Mouse (Mus musculus): ENCODE results near the gene Pramef20. TPM values are rescaled to one million over a fixed set of nuclear protein-coding genes. Genes with fewer than 3 reads are reported as not detected.

Pramef20 gene
- total and polyA plus RNA-seq, 3 experiments: not detected

DNA sequence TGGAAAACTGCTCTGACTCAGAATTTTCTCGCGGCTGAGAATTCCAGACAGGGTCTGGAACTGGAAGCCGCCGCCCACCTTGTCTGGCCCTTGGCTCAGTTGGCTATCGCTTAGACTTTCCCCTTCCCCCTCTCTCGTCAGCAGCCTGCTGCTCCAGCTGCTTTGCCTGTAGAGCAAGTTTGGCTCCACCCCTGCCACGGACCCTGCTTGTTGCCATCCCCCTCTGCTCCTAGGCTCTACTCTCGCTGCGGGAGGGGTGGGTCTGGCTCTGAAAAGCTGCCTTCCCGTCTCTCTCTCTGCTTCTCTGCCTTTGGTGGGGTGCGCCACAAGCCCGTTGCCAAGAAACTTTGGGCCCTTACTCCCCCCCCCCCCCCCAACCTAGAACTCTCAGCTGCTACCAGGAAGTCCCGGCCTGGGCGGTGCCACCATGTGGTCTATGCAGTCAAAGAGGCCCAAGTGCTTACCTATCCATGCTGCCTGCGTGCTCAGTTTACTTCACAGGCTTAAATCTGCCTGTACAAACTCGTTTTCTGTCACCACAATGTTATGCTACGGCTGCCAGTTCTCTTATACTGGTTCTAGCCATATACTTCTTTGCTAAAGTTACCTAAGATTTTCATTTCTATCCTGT lies 26.8 kb upstream of the Pramef20 start:
- H3K27ac ChIP-seq (ENCODE audit: control insufficient read depth, low read depth, low read length): no peak overlapping the region
- no peak for TF ChIP-seq ZKSCAN1 (IDR thresholded peaks at IDR 0.05; ENCODE audit: low read depth, low read length)
- no peak for TF ChIP-seq UBTF (IDR thresholded peaks at IDR 0.05; ENCODE audit: borderline replicate concordance, insufficient read depth, low read depth, low read length)
- no peak for TF ChIP-seq KAT2A (conservative IDR thresholded peaks at IDR 0.05; ENCODE audit: low read depth, low read length)
- no peak for TF ChIP-seq ZC3H11A (IDR thresholded peaks at IDR 0.05; ENCODE audit: low read depth, low read length)
- no peak for TF ChIP-seq CHD2 (IDR thresholded peaks at IDR 0.05; ENCODE audit: low read length)
- no peak for TF ChIP-seq GABPA (IDR thresholded peaks at IDR 0.05; ENCODE audit: low read depth, low read length)
- no peak for TF ChIP-seq POLR2AphosphoS2 (IDR thresholded peaks at IDR 0.05; ENCODE audit: low read length)
- H3K79me2 ChIP-seq (ENCODE audit: control insufficient read depth, insufficient read depth, low read length, poor library complexity): no peaks in the 10 kb centered on the region
- no peak overlapping the region for H3K4me3 ChIP-seq (ENCODE audit: control insufficient read depth in 1 of 2, insufficient read depth in 1 of 2, low read depth in 2 of 2, low read length in 2 of 2)
- no peak overlapping the region for H3K9ac ChIP-seq (ENCODE audit: control insufficient read depth, low read depth, low read length, poor library complexity, severe bottlenecking)
- no peaks in the 10 kb centered on the region for H3K9me3 ChIP-seq (replicated peaks; ENCODE audit: insufficient read depth, low read length)
- no peak for DNase-seq (ENCODE audit: low read depth, low spot score)
- no peaks in the 10 kb centered on the region for H3K36me3 ChIP-seq (ENCODE audit: control insufficient read depth in 1 of 2, insufficient read depth in 2 of 2, low read length in 2 of 2)
- no peaks in the 10 kb centered on the region for H3K27me3 ChIP-seq (ENCODE audit: control insufficient read depth in 1 of 2, insufficient read depth in 2 of 2, low read length in 2 of 2)
- no peaks in the 10 kb centered on the region for H3K4me1 ChIP-seq (ENCODE audit: control insufficient read depth in 1 of 2, insufficient read depth in 2 of 2, low read length in 2 of 2)

DNA sequence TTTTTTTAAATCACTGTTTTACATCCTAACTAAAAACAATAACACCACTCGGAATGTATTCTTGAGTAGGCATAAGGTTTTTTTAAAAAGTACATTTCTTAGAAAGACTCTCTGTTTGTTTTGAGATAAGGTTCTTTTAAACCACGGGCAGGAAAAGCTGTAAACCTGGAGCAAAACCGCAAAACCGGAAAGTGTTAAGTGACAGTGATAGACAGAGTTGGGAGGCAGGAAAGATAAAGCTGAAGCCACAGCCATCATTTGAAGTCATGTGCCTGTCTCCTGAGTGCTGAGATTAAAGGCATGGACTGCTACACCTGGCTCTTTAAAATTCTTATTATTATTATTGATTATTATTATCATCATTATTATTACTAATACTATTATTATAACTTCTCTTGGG lies 25.0 kb upstream of the Pramef20 start:
- no peaks in the 10 kb centered on the region for H3K27me3 ChIP-seq (ENCODE audit: control insufficient read depth in 1 of 2, insufficient read depth in 2 of 2, low read length in 2 of 2)
- no peaks in the 10 kb centered on the region for H3K9me3 ChIP-seq (replicated peaks; ENCODE audit: insufficient read depth, low read length)
- no peak for DNase-seq (ENCODE audit: low read depth, low spot score)
- H3K4me3 ChIP-seq (ENCODE audit: control insufficient read depth in 1 of 2, insufficient read depth in 1 of 2, low read depth in 2 of 2, low read length in 2 of 2): no peak overlapping the region
- H3K79me2 ChIP-seq (ENCODE audit: control insufficient read depth, insufficient read depth, low read length, poor library complexity): no peaks in the 10 kb centered on the region
- no peak overlapping the region for H3K27ac ChIP-seq (ENCODE audit: control insufficient read depth, low read depth, low read length)
- H3K4me1 ChIP-seq (ENCODE audit: control insufficient read depth in 1 of 2, insufficient read depth in 2 of 2, low read length in 2 of 2): no peaks in the 10 kb centered on the region
- H3K9ac ChIP-seq (ENCODE audit: control insufficient read depth, low read depth, low read length, poor library complexity, severe bottlenecking): no peak overlapping the region
- no peak for TF ChIP-seq USF2 (IDR thresholded peaks at IDR 0.05; ENCODE audit: borderline replicate concordance in 1 of 2, insufficient read depth in 1 of 2, low read depth in 1 of 2, low read length in 2 of 2)
- no peak for TF ChIP-seq GATA1 (IDR thresholded peaks at IDR 0.05; ENCODE audit: low read depth, low read length)
- no peak for TF ChIP-seq ZC3H11A (IDR thresholded peaks at IDR 0.05; ENCODE audit: low read depth, low read length)
- TF ChIP-seq MYC (IDR thresholded peaks at IDR 0.05; ENCODE audit: low read depth, low read length): no peak
- TF ChIP-seq SMC3 (IDR thresholded peaks at IDR 0.05; ENCODE audit: low read depth, low read length): no peak
- no peak for TF ChIP-seq NRF1 (IDR thresholded peaks at IDR 0.05; ENCODE audit: insufficient read depth, low read depth, low read length, poor library complexity, severe bottlenecking)
- TF ChIP-seq UBTF (IDR thresholded peaks at IDR 0.05; ENCODE audit: borderline replicate concordance, insufficient read depth, low read depth, low read length): no peak
- TF ChIP-seq MYB (IDR thresholded peaks at IDR 0.05; ENCODE audit: low read depth, low read length): no peak
- TF ChIP-seq MAX (IDR thresholded peaks at IDR 0.05; ENCODE audit: low read length): no peak
- TF ChIP-seq RAD21 (IDR thresholded peaks at IDR 0.05; ENCODE audit: low read depth, low read length): no peak
- TF ChIP-seq MEF2A (IDR thresholded peaks at IDR 0.05; ENCODE audit: extremely low read depth, insufficient replicate concordance, low read depth, low read length, poor library complexity, severe bottlenecking): no peak
- no peak for TF ChIP-seq MXI1 (IDR thresholded peaks at IDR 0.05; ENCODE audit: low read depth, low read length)
- TF ChIP-seq MAZ (IDR thresholded peaks at IDR 0.05; ENCODE audit: low read depth, low read length): no peak
- TF ChIP-seq POLR2AphosphoS5 (IDR thresholded peaks at IDR 0.05; ENCODE audit: borderline replicate concordance, low read depth, low read length): no peak
- TF ChIP-seq KAT2A (conservative IDR thresholded peaks at IDR 0.05; ENCODE audit: low read depth, low read length): no peak
- H3K36me3 ChIP-seq (ENCODE audit: control insufficient read depth in 1 of 2, insufficient read depth in 2 of 2, low read length in 2 of 2): no peaks in the 10 kb centered on the region

Measured in MEL (cell line).